Mouse (Mus musculus): ENCODE results near the gene Med26. TPM values are rescaled to one million over a fixed set of nuclear protein-coding genes. Genes with fewer than 3 reads are reported as not detected.

Gene Med26
- total and polyA plus RNA-seq, 2 experiments from 2014 or later = 14.2 to 18.6 TPM

DNA sequence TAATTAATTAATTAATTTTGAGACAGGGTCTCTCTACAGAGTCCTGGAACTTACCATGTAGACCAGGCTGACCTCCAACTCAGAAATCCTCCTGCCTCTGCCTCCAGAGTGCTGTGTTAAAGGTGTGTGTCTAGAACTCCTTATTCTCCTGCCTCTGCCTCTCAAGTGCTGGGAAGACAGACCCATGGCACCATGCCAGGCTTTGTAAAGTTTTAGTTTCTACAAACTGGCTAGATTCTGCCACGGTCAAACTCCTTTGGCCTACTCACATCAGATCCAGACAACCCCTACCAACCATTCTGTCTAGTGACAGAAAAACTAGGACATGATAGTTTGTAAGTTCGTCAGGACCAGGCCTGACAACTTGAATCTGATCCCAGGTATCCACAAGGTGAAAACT, 57.1 kb downstream of the Med26 start:
- H3K27me3 ChIP-seq (ENCODE audit: insufficient read depth, low read length) = no peaks in the 10 kb centered on the region
- no peaks in the 10 kb centered on the region for H3K9me3 ChIP-seq (ENCODE audit: low read length)
- TF ChIP-seq CTCF (IDR thresholded peaks at IDR 0.05; ENCODE audit: low read depth) = no peak
- H3K4me2 ChIP-seq (ENCODE audit: low read depth) = peak overlapping the region; percentile 87
- 81% methylated on average over 2 of the region's 2 CpGs for WGBS
- no peak overlapping the region for H3K27ac ChIP-seq (ENCODE audit: low read depth, low read length)
- H3K4me1 ChIP-seq (ENCODE audit: insufficient read depth) = peaks cover 4% of the 10 kb centered on the region
- DNase-seq (no peak), ATAC-seq (no peak)
- peaks cover 31% of the 10 kb centered on the region for H3K36me3 ChIP-seq (ENCODE audit: insufficient read depth)
- H3K4me3 ChIP-seq (ENCODE audit: low read depth, low read length) = no peak overlapping the region
- H3K9ac ChIP-seq = no peak overlapping the region

DNA sequence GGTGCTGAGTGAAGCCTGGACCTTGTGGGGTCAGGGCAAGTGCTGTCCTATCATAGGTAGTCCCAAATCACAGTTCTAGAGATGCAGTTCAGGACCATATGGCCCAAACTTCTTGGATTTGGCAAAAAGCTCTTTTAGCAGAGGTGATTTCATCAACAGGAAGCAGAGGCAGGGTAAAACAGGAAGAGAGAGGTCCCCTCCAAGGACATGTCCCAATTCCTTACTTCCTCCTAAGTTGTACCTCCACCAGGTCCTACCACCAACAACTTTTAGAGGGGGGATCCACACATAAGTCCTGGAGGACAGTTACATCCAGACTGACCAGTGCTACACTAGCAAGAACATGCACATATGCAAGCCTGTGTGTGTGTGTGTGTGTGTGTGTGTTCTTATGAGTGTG, 61.1 kb downstream of the Med26 start:
- ATAC-seq (no peak), DNase-seq (no peak)
- no peak overlapping the region for H3K27ac ChIP-seq (ENCODE audit: low read depth, low read length)
- TF ChIP-seq CTCF (IDR thresholded peaks at IDR 0.05; ENCODE audit: low read depth) = no peak
- H3K27me3 ChIP-seq (ENCODE audit: insufficient read depth, low read length) = no peaks in the 10 kb centered on the region
- peaks cover 4% of the 10 kb centered on the region for H3K4me1 ChIP-seq (ENCODE audit: insufficient read depth)
- no peak overlapping the region for H3K4me3 ChIP-seq (ENCODE audit: low read depth, low read length)
- no peak overlapping the region for H3K9ac ChIP-seq
- H3K9me3 ChIP-seq (ENCODE audit: low read length) = no peaks in the 10 kb centered on the region
- no peak overlapping the region for H3K4me2 ChIP-seq (ENCODE audit: low read depth)
- peaks cover 51% of the 10 kb centered on the region for H3K36me3 ChIP-seq (ENCODE audit: insufficient read depth)

DNA sequence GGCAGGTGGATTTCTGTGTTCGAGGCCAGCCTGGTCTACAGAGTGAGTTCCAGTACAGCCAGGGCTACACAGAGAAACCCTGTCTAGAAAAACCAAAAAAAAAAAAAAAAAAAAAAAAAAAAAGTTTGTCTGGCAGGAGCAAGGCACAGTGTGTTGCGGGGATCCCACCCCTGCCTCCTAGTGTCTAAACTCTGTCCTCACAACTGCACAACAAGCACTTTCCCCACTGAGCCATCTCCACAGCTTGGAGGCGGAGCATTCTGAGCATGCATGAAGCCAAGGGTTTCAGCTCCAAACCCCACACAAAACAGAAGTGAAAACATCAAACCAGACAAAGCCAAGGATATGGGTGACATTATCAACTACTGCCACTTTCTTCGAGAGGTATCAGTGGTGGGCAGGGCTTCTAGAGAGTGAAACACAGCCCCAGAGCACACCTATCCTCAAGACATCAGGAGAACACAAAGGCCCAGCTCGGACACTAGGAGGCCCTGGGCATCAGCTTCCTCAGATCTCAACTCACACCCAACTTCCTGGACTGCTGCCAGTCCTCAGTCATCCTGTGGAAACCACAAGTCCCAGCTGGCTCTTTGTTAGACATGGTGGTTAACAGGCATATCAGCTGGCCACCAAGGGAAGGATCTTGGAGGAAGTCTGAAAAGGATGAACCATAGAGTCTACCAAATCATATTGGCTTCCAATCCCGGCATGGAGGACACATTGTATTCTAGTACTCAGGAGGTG, 62.4 kb downstream of the Med26 start:
- WGBS = 89% methylated on average over 6 of the region's 6 CpGs
- peak; percentile 61; the same call in 1 of the 2 replicates for ATAC-seq
- Histone ChIP-seq H3K4me3 (ENCODE audit: low read depth, low read length) (no peak overlapping the region), H3K9ac (no peak overlapping the region), H3K4me1 (ENCODE audit: insufficient read depth) (no peaks in the 10 kb centered on the region), H3K36me3 (ENCODE audit: insufficient read depth) (peaks cover 57% of the 10 kb centered on the region), H3K4me2 (ENCODE audit: low read depth) (no peak overlapping the region), H3K27ac (ENCODE audit: low read depth, low read length) (no peak overlapping the region), H3K27me3 (ENCODE audit: insufficient read depth, low read length) (no peaks in the 10 kb centered on the region), H3K9me3 (ENCODE audit: low read length) (no peaks in the 10 kb centered on the region)
- no peak for DNase-seq
- TF ChIP-seq CTCF (IDR thresholded peaks at IDR 0.05; ENCODE audit: low read depth) = peak; percentile 15; the same call in 1 of the 2 replicates

DNA sequence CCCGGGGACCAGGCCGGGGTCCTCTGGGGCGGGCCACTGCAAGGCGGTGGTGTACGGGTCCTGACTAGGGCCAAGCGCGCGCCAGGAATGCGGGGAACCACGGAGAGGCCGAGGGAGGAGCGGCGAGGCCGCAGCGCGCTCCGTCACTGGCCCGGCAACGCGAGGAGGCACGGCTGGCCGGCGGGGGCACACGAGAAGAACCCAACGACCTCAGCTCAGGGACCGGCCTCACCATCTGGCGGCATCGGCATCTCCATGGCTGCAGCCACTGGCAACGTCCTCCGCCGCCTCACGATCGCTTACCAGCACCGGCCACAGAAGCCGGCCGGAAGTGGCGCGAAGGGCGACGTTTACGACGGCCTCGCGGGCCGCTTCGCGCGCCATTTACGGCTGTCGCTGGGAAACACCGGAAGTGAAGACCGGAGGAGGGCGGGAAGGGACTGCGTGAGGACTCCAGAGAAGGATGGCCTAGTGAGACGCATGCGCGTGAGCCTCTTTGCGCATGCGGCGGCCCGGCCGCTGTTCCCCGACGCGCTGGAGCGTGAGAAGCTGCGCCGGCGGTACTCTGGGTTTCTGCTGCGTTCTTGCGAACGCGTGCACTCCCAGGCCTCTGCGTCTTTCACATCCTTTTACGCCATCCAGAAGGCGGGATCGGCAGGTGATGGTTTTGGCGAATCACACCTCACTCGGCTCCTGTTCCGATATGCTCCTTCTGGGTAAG, 73.1 kb downstream of the Med26 start, which contains the start of gene Cherp:
Gene Cherp, minus strand, starts transcription at position 401 of the 721 bp plus-strand sequence.
- Histone ChIP-seq H3K27ac (ENCODE audit: low read depth, low read length) (peak within 1 kb of the TSS; percentile 92), H3K4me3 (ENCODE audit: low read depth, low read length) (peak within 1 kb of the TSS; percentile 88), H3K4me1 (ENCODE audit: insufficient read depth) (peaks cover 9% of the 10 kb centered on the region), H3K9me3 (ENCODE audit: low read length) (no peaks in the 10 kb centered on the region), H3K27me3 (ENCODE audit: insufficient read depth, low read length) (no peaks in the 10 kb centered on the region), H3K36me3 (ENCODE audit: insufficient read depth) (peaks cover 34% of the 10 kb centered on the region), H3K4me2 (ENCODE audit: low read depth) (peak within 1 kb of the TSS; percentile 90), H3K9ac (peak within 1 kb of the TSS; percentile 80)
- DNase-seq = peak; percentile 99
- ATAC-seq = peak; percentile 98
- peak; percentile 9; the same call in 1 of the 2 replicates for TF ChIP-seq CTCF (IDR thresholded peaks at IDR 0.05; ENCODE audit: low read depth)
- WGBS = under 1% methylated on average over 74 of the region's 80 CpGs

DNA sequence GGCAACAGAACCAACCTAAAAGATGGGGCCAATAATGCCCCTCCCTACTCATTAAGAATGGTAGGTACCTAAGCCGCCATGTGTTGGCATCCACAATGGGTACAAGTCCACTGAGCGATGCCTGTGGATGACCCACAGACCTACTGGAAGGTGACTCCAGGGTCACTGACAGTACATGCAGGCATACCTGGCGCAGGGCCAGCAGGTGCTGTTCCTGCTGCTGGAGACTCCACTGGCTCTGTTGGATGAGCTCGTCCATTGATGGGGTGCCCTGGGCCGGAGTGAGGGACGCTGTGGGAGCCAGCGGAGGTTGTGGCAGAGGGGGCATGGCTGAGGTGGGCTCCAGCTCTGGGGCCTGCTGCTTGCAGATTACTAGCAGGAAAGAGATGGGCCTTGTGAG, 77.4 kb downstream of the Med26 start:
- Histone ChIP-seq H3K36me3 (ENCODE audit: insufficient read depth) (peaks cover 75% of the 10 kb centered on the region), H3K27ac (ENCODE audit: low read depth, low read length) (no peak overlapping the region), H3K9ac (no peak overlapping the region), H3K4me1 (ENCODE audit: insufficient read depth) (peaks cover 2% of the 10 kb centered on the region; the same call in 1 of the 2 replicates), H3K9me3 (ENCODE audit: low read length) (no peaks in the 10 kb centered on the region), H3K27me3 (ENCODE audit: insufficient read depth, low read length) (no peaks in the 10 kb centered on the region), H3K4me3 (ENCODE audit: low read depth, low read length) (no peak overlapping the region), H3K4me2 (ENCODE audit: low read depth) (no peak overlapping the region)
- 93% methylated on average over 7 of the region's 7 CpGs for WGBS
- no peak for ATAC-seq
- TF ChIP-seq CTCF (IDR thresholded peaks at IDR 0.05; ENCODE audit: low read depth) = no peak
- no peak for DNase-seq

DNA sequence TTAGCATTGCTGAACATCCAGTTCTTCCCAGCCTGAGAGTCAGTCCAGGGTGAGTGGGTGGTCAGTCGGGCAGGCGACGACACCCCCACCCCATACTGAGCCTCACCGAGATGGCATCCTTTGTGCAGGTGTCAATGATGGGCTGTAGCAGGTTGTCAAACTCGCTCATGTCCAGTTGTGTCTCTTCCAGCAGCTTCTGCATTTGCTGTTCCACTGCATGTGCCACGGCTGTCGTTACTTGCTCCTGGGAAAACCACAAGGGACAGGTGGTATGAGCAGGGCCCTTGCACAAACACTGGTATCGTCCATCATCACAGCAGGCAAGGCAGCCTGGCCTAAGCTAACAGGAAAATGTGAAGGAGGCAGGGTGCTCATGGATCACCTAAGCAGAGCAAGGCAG, 78.1 kb downstream of the Med26 start:
- H3K27me3 ChIP-seq (ENCODE audit: insufficient read depth, low read length) = no peaks in the 10 kb centered on the region
- ATAC-seq = no peak
- 93% methylated on average over 8 of the region's 8 CpGs for WGBS

DNA sequence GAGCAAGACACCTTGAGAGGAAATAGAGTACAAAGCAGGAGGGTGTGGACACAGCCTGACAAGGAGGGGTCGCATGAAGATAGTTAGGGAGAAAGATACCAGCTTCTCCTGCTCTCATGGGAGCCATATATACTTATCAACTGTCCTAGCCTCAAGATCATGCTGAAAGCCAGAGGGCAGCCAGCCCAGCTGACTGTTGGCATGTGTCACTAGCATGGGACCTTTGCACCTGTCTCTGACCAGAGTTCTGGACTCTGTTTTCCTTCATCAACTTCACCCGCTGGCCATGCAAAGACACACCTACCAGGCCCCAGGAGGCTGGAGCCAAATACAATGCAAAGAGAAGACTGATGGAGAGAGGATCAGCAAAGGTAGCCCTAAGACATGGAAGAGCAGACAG, 78.8 kb downstream of the Med26 start:
- no peak for ATAC-seq
- Histone ChIP-seq H3K27me3 (ENCODE audit: insufficient read depth, low read length) (no peaks in the 10 kb centered on the region), H3K36me3 (ENCODE audit: insufficient read depth) (peaks cover 89% of the 10 kb centered on the region), H3K4me3 (ENCODE audit: low read depth, low read length) (no peak overlapping the region), H3K27ac (ENCODE audit: low read depth, low read length) (no peak overlapping the region), H3K9me3 (ENCODE audit: low read length) (no peaks in the 10 kb centered on the region), H3K4me1 (ENCODE audit: insufficient read depth) (no peaks in the 10 kb centered on the region), H3K4me2 (ENCODE audit: low read depth) (no peak overlapping the region), H3K9ac (no peak overlapping the region)
- no peak for DNase-seq
- 87% methylated on average over 2 of the region's 2 CpGs for WGBS
- no peak for TF ChIP-seq CTCF (IDR thresholded peaks at IDR 0.05; ENCODE audit: low read depth)

More for the DNA sequence above, 78.1 kb downstream of the Med26 start:
- Histone ChIP-seq H3K4me3 (ENCODE audit: low read depth, low read length) (no peak overlapping the region), H3K4me1 (ENCODE audit: insufficient read depth) (no peaks in the 10 kb centered on the region), H3K9me3 (ENCODE audit: low read length) (no peaks in the 10 kb centered on the region), H3K36me3 (ENCODE audit: insufficient read depth) (peaks cover 82% of the 10 kb centered on the region), H3K9ac (no peak overlapping the region), H3K27ac (ENCODE audit: low read depth, low read length) (no peak overlapping the region), H3K4me2 (ENCODE audit: low read depth) (no peak overlapping the region)
- no peak for DNase-seq
- no peak for TF ChIP-seq CTCF (IDR thresholded peaks at IDR 0.05; ENCODE audit: low read depth)

All from forebrain, postnatal 0 days (tissue).